Comparison of ENCODE assay signal across 9 mouse cellular contexts in the genomic region with DNA sequence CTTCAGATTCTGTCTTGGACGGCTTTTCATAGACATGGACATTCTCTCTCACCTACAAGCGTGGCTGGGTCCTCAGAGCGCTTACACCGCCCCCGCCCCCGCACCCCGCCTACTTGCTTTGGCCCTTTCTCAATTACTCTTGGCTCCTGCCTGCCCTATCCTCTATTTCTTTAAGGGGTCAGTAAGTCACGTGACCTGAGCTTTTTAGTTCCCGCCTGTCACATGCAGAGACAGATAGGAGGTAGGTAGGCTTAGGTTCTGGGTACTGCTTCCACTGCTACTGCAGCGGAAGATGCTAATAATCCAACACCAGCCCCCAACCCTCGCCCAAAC. TPM values are rescaled to one million over a fixed set of nuclear protein-coding genes. Genes with fewer than 3 reads are reported as not detected.
DNase-seq lines count a peak whose midpoint lies in the region; ATAC-seq and TF ChIP-seq lines count a peak whose summit lies in the region.
"Had no signal": no experiment of that assay in that cellular context is flagged by ENCODE, and none has a peak within 500 bp of the region (broad histone marks: within the 10 kb centered on the region; RNA-seq: fewer than 3 reads in every experiment).

No protein-coding gene starts in this region.

- TF ChIP-seq POLR2A in kidney, adult 2 months (IDR thresholded peaks at IDR 0.05; ENCODE audit: low read depth, low read length): no peak

- peaks cover 32% of the 10 kb centered on the region for H3K36me3 ChIP-seq in heart, postnatal 0 days (replicated peaks; ENCODE audit: control insufficient read depth, insufficient read depth, low read length)
- H3K36me3 ChIP-seq in embryonic facial prominence, embryonic 10.5 days (replicated peaks): peaks cover 39% of the 10 kb centered on the region
- H3K36me3 ChIP-seq in hindbrain, postnatal 0 days (ENCODE audit: insufficient read depth, low read length): peaks cover 12% of the 10 kb centered on the region
- peaks cover 9% of the 10 kb centered on the region; the same call in 1 of the 2 replicates for H3K36me3 ChIP-seq in midbrain, postnatal 0 days (ENCODE audit: insufficient read depth, low read length)
- no peaks in the 10 kb centered on the region for H3K36me3 ChIP-seq in kidney, adult 2 months (ENCODE audit: control insufficient read depth, insufficient read depth, low read length)

- no peaks in the 10 kb centered on the region for H3K9me3 ChIP-seq in heart, postnatal 0 days (replicated peaks; ENCODE audit: control insufficient read depth, low read length)
- no peaks in the 10 kb centered on the region for H3K9me3 ChIP-seq in embryonic facial prominence, embryonic 10.5 days
- H3K9me3 ChIP-seq in hindbrain, postnatal 0 days (ENCODE audit: low read length): no peaks in the 10 kb centered on the region
- H3K9me3 ChIP-seq in midbrain, postnatal 0 days (ENCODE audit: low read length): no peaks in the 10 kb centered on the region

- 11% methylated on average over 11 of the region's 11 CpGs for WGBS in heart, postnatal 0 days
- 6% methylated on average over 11 of the region's 11 CpGs for WGBS in embryonic facial prominence, embryonic 10.5 days
- 3% methylated on average over 11 of the region's 11 CpGs for WGBS in hindbrain, postnatal 0 days
- 8% methylated on average over 11 of the region's 11 CpGs for WGBS in midbrain, postnatal 0 days
- WGBS in kidney, adult 2 months: 30% methylated on average over 11 of the region's 11 CpGs

- no peak for DNase-seq in heart, postnatal 0 days (ENCODE audit: low spot score)
- no peak for DNase-seq in heart, adult 18-20 months
- DNase-seq in embryonic facial prominence, embryonic 10.5 days (ENCODE audit: low spot score): peak; percentile 27
- peak; percentile 38 for DNase-seq in hindbrain, postnatal 0 days (ENCODE audit: low spot score)
- DNase-seq in midbrain, postnatal 0 days (ENCODE audit: low spot score): peak; percentile 20
- DNase-seq in B cell, adult 2 months: no peak
- DNase-seq in gastrocnemius, postnatal 10 days: no peak
- no peak for DNase-seq in kidney, adult 2 months

- peaks cover 19% of the 10 kb centered on the region for H3K4me1 ChIP-seq in heart, postnatal 0 days (ENCODE audit: control insufficient read depth, insufficient read depth)
- H3K4me1 ChIP-seq in embryonic facial prominence, embryonic 10.5 days: peaks cover 31% of the 10 kb centered on the region
- peaks cover 18% of the 10 kb centered on the region; the same call in 1 of the 2 replicates for H3K4me1 ChIP-seq in hindbrain, postnatal 0 days (ENCODE audit: insufficient read depth, low read length)
- peaks cover 8% of the 10 kb centered on the region; the same call in 1 of the 2 replicates for H3K4me1 ChIP-seq in midbrain, postnatal 0 days (ENCODE audit: insufficient read depth, low read length)
- H3K4me1 ChIP-seq in kidney, adult 2 months (ENCODE audit: control insufficient read depth, insufficient read depth, low read length): no peaks in the 10 kb centered on the region

- TF ChIP-seq CTCF in heart, postnatal 0 days (IDR thresholded peaks at IDR 0.05; ENCODE audit: low read depth): no peak
- no peak for TF ChIP-seq CTCF in hindbrain, postnatal 0 days (IDR thresholded peaks at IDR 0.05; ENCODE audit: low read depth)
- no peak for TF ChIP-seq CTCF in midbrain, postnatal 0 days (IDR thresholded peaks at IDR 0.05)
- TF ChIP-seq CTCF in kidney, adult 2 months (conservative IDR thresholded peaks at IDR 0.05; ENCODE audit: insufficient read depth, insufficient read length, low read depth, low read length): no peak

- peak overlapping the region; percentile 52; the same call in 1 of the 2 replicates for H3K4me3 ChIP-seq in heart, postnatal 0 days (ENCODE audit: low read depth, low read length)
- peak overlapping the region; percentile 81; the same call in 1 of the 2 replicates for H3K4me3 ChIP-seq in embryonic facial prominence, embryonic 10.5 days
- peak overlapping the region; percentile 89 for H3K4me3 ChIP-seq in hindbrain, postnatal 0 days (ENCODE audit: low read length)
- H3K4me3 ChIP-seq in midbrain, postnatal 0 days (ENCODE audit: low read depth, low read length): peak overlapping the region; percentile 90
- H3K4me3 ChIP-seq in kidney, adult 2 months (ENCODE audit: insufficient read depth, low read depth, low read length): no peak overlapping the region

- peak; percentile 31 for ATAC-seq in heart, postnatal 0 days (ENCODE audit: insufficient read depth, low read depth)
- ATAC-seq in hindbrain, postnatal 0 days: no peak
- ATAC-seq in midbrain, postnatal 0 days (ENCODE audit: low FRiP score): no peak
- ATAC-seq: Patski had no signal

- TF ChIP-seq EP300 in heart, postnatal 0 days (IDR thresholded peaks at IDR 0.05; ENCODE audit: low read depth): no peak

- 0 out of 2 replicates have a peak overlapping the region, but pooled peaks have one; percentile 58 for H3K9ac ChIP-seq in heart, postnatal 0 days (replicated peaks; ENCODE audit: low read depth, low read length)
- H3K9ac ChIP-seq in hindbrain, postnatal 0 days (replicated peaks; ENCODE audit: low read length): peak overlapping the region; percentile 93
- peak overlapping the region; percentile 87 for H3K9ac ChIP-seq in midbrain, postnatal 0 days (replicated peaks; ENCODE audit: low read length, poor library complexity, severe bottlenecking)

- H3K4me2 ChIP-seq in heart, postnatal 0 days (ENCODE audit: low read depth, low read length): peak overlapping the region; percentile 80
- H3K4me2 ChIP-seq in hindbrain, postnatal 0 days (ENCODE audit: low read depth, low read length): peak overlapping the region; percentile 91
- peak overlapping the region; percentile 94 for H3K4me2 ChIP-seq in midbrain, postnatal 0 days (ENCODE audit: low read depth, low read length, poor library complexity, severe bottlenecking)

- H3K27me3 ChIP-seq in heart, postnatal 0 days (ENCODE audit: control insufficient read depth, insufficient read depth, low read length): peaks cover 25% of the 10 kb centered on the region; the same call in 1 of the 2 replicates
- H3K27me3 ChIP-seq in embryonic facial prominence, embryonic 10.5 days (replicated peaks; ENCODE audit: low read depth, poor library complexity, severe bottlenecking): peaks cover 55% of the 10 kb centered on the region
- no peaks in the 10 kb centered on the region for H3K27me3 ChIP-seq in hindbrain, postnatal 0 days (ENCODE audit: insufficient read depth, low read length)
- H3K27me3 ChIP-seq in midbrain, postnatal 0 days (ENCODE audit: insufficient read depth, low read length): no peaks in the 10 kb centered on the region
- no peaks in the 10 kb centered on the region for H3K27me3 ChIP-seq in kidney, adult 2 months (replicated peaks; ENCODE audit: control insufficient read depth, insufficient read depth, low read length)
- H3K27me3 ChIP-seq: Patski had no signal

- H3K27ac ChIP-seq in heart, postnatal 0 days (ENCODE audit: low read depth): no peak overlapping the region
- H3K27ac ChIP-seq in embryonic facial prominence, embryonic 10.5 days (replicated peaks): no peak overlapping the region; the same call in 1 of the 2 replicates
- peak overlapping the region; percentile 85; the same call in 1 of the 2 replicates for H3K27ac ChIP-seq in hindbrain, postnatal 0 days
- H3K27ac ChIP-seq in midbrain, postnatal 0 days (ENCODE audit: low read depth, low read length): peak overlapping the region; percentile 82; the same call in 1 of the 2 replicates
- no peak overlapping the region for H3K27ac ChIP-seq in kidney, adult 2 months (ENCODE audit: insufficient read depth, low read depth, low read length)

RNA-seq across cellular contexts. Expression of a gene that starts 0.5 kb away (rescaled TPM):
- total RNA-seq in heart, postnatal 0 days (2014; rRNA removed; ENCODE audit: low replicate concordance): 1.7 and 2.1 TPM in 2 replicates
- polyA plus RNA-seq in heart, postnatal 0 days (2015; fragmentation: Nextera tagmentation; extraction: Ambion mirVana): 0.49 and 0.69 TPM in 2 replicates
- total RNA-seq in heart, adult 18-20 months (2021): under 1 TPM; 0.30 to 0.85 TPM
- 2.6 and 3.1 TPM in 2 replicates for polyA plus RNA-seq in embryonic facial prominence, embryonic 10.5 days (2016; fragmentation: Nextera tagmentation; extraction: Ambion mirVana)
- total RNA-seq in hindbrain, postnatal 0 days (2014; rRNA removed): 59.1 and 69.6 TPM in 2 replicates
- 21.0 and 24.1 TPM in 2 replicates for polyA plus RNA-seq in hindbrain, postnatal 0 days (2015; fragmentation: Nextera tagmentation; extraction: Ambion mirVana)
- total RNA-seq in midbrain, postnatal 0 days (2014; rRNA removed): 60.0 and 65.8 TPM in 2 replicates
- polyA plus RNA-seq in midbrain, postnatal 0 days (2015; fragmentation: Nextera tagmentation; extraction: Ambion mirVana): 27.9 and 28.2 TPM in 2 replicates
- 1 to 10 TPM in 1 of 2 experiments, under 1 TPM in 1; 0.68 to 1.3 TPM for total RNA-seq in gastrocnemius, postnatal 10 days (2021)
- polyA plus RNA-seq in kidney, adult 2 months (2012; rRNA removed): 0.45 and 1.2 TPM in 2 replicates

RNA-seq across cellular contexts. Expression of a gene that starts 16.5 kb away (rescaled TPM):
- 14.8 and 26.3 TPM in 2 replicates for total RNA-seq in heart, postnatal 0 days (2014; rRNA removed; ENCODE audit: low replicate concordance)
- 7.6 and 9.4 TPM in 2 replicates for polyA plus RNA-seq in heart, postnatal 0 days (2015; fragmentation: Nextera tagmentation; extraction: Ambion mirVana)
- 1 to 10 TPM; 8.1 TPM for total RNA-seq in heart, adult 18-20 months (2021)
- 29.6 and 31.4 TPM in 2 replicates for polyA plus RNA-seq in embryonic facial prominence, embryonic 10.5 days (2016; fragmentation: Nextera tagmentation; extraction: Ambion mirVana)
- total RNA-seq in hindbrain, postnatal 0 days (2014; rRNA removed): 28.4 and 38.6 TPM in 2 replicates
- 14.8 and 15.2 TPM in 2 replicates for polyA plus RNA-seq in hindbrain, postnatal 0 days (2015; fragmentation: Nextera tagmentation; extraction: Ambion mirVana)
- total RNA-seq in midbrain, postnatal 0 days (2014; rRNA removed): 21.8 and 25.3 TPM in 2 replicates
- polyA plus RNA-seq in midbrain, postnatal 0 days (2015; fragmentation: Nextera tagmentation; extraction: Ambion mirVana): 15.2 and 15.4 TPM in 2 replicates
- total RNA-seq in gastrocnemius, postnatal 10 days (2021): 10 to 100 TPM in 1 of 2 experiments, 1 to 10 TPM in 1; 9.8 to 11.0 TPM
- polyA plus RNA-seq in kidney, adult 2 months (2012; rRNA removed): 14.4 and 17.8 TPM in 2 replicates

RNA-seq across cellular contexts. Expression of a gene that starts 20.5 kb away (rescaled TPM):
- 10.4 and 15.4 TPM in 2 replicates for total RNA-seq in heart, postnatal 0 days (2014; rRNA removed; ENCODE audit: low replicate concordance)
- polyA plus RNA-seq in heart, postnatal 0 days (2015; fragmentation: Nextera tagmentation; extraction: Ambion mirVana): 8.9 and 10.2 TPM in 2 replicates
- 10 to 100 TPM; 21.7 to 25.6 TPM for total RNA-seq in heart, adult 18-20 months (2021)
- polyA plus RNA-seq in embryonic facial prominence, embryonic 10.5 days (2016; fragmentation: Nextera tagmentation; extraction: Ambion mirVana): 1.9 and 2.4 TPM in 2 replicates
- 5.7 and 12.7 TPM in 2 replicates for total RNA-seq in hindbrain, postnatal 0 days (2014; rRNA removed)
- 5.1 and 6.9 TPM in 2 replicates for polyA plus RNA-seq in hindbrain, postnatal 0 days (2015; fragmentation: Nextera tagmentation; extraction: Ambion mirVana)
- total RNA-seq in midbrain, postnatal 0 days (2014; rRNA removed): 4.2 and 6.2 TPM in 2 replicates
- 6.0 and 6.9 TPM in 2 replicates for polyA plus RNA-seq in midbrain, postnatal 0 days (2015; fragmentation: Nextera tagmentation; extraction: Ambion mirVana)
- total RNA-seq in gastrocnemius, postnatal 10 days (2021): 10 to 100 TPM; 21.6 to 23.0 TPM
- 15.2 and 17.4 TPM in 2 replicates for polyA plus RNA-seq in kidney, adult 2 months (2012; rRNA removed)

RNA-seq across cellular contexts. Expression of a gene that starts 31.2 kb away (rescaled TPM):
- 14.5 and 16.8 TPM in 2 replicates for total RNA-seq in heart, postnatal 0 days (2014; rRNA removed; ENCODE audit: low replicate concordance)
- 4.7 and 5.0 TPM in 2 replicates for polyA plus RNA-seq in heart, postnatal 0 days (2015; fragmentation: Nextera tagmentation; extraction: Ambion mirVana)
- 10 to 100 TPM; 13.7 to 19.6 TPM for total RNA-seq in heart, adult 18-20 months (2021)
- 6.8 and 7.8 TPM in 2 replicates for polyA plus RNA-seq in embryonic facial prominence, embryonic 10.5 days (2016; fragmentation: Nextera tagmentation; extraction: Ambion mirVana)
- 50.5 and 55.6 TPM in 2 replicates for total RNA-seq in hindbrain, postnatal 0 days (2014; rRNA removed)
- polyA plus RNA-seq in hindbrain, postnatal 0 days (2015; fragmentation: Nextera tagmentation; extraction: Ambion mirVana): 19.6 and 22.8 TPM in 2 replicates
- 48.9 and 57.1 TPM in 2 replicates for total RNA-seq in midbrain, postnatal 0 days (2014; rRNA removed)
- polyA plus RNA-seq in midbrain, postnatal 0 days (2015; fragmentation: Nextera tagmentation; extraction: Ambion mirVana): 22.6 and 23.6 TPM in 2 replicates
- 10 to 100 TPM in 1 of 2 experiments, 1 to 10 TPM in 1; 7.5 to 15.7 TPM for total RNA-seq in gastrocnemius, postnatal 10 days (2021)
- polyA plus RNA-seq in kidney, adult 2 months (2012; rRNA removed): 164 and 194 TPM in 2 replicates

RNA-seq across cellular contexts. Expression of a gene that starts 36.9 kb away (rescaled TPM):
- 27.6 and 33.3 TPM in 2 replicates for total RNA-seq in heart, postnatal 0 days (2014; rRNA removed; ENCODE audit: low replicate concordance)
- 24.5 and 25.2 TPM in 2 replicates for polyA plus RNA-seq in heart, postnatal 0 days (2015; fragmentation: Nextera tagmentation; extraction: Ambion mirVana)
- total RNA-seq in heart, adult 18-20 months (2021): 10 to 100 TPM; 17.8 to 18.2 TPM
- 53.8 and 53.9 TPM in 2 replicates for polyA plus RNA-seq in embryonic facial prominence, embryonic 10.5 days (2016; fragmentation: Nextera tagmentation; extraction: Ambion mirVana)
- total RNA-seq in hindbrain, postnatal 0 days (2014; rRNA removed): 16.4 and 24.6 TPM in 2 replicates
- polyA plus RNA-seq in hindbrain, postnatal 0 days (2015; fragmentation: Nextera tagmentation; extraction: Ambion mirVana): 30.9 and 34.9 TPM in 2 replicates
- 23.2 and 27.2 TPM in 2 replicates for total RNA-seq in midbrain, postnatal 0 days (2014; rRNA removed)
- polyA plus RNA-seq in midbrain, postnatal 0 days (2015; fragmentation: Nextera tagmentation; extraction: Ambion mirVana): 33.6 and 34.1 TPM in 2 replicates
- total RNA-seq in gastrocnemius, postnatal 10 days (2021): 10 to 100 TPM; 11.7 to 17.0 TPM
- polyA plus RNA-seq in kidney, adult 2 months (2012; rRNA removed): 41.9 and 45.8 TPM in 2 replicates

Comparison
In these comparisons a context has a peak if more than half of its experiments do, and no peak if none do; other contexts are left out.
1. DNase-seq: peak in embryonic facial prominence, embryonic 10.5 days (single experiment), hindbrain, postnatal 0 days (single experiment) and midbrain, postnatal 0 days (single experiment); none in heart, postnatal 0 days (single experiment), heart, adult 18-20 months (0 of 2), B cell, adult 2 months (0 of 2), gastrocnemius, postnatal 10 days (single experiment) and kidney, adult 2 months (single experiment).
2. H3K27ac ChIP-seq: peak in hindbrain, postnatal 0 days (single experiment) and midbrain, postnatal 0 days (single experiment); none in heart, postnatal 0 days (single experiment), embryonic facial prominence, embryonic 10.5 days (single experiment) and kidney, adult 2 months (single experiment).
3. RNA of a gene that starts 0.5 kb away (total RNA-seq): 59.1 to 69.6 TPM in hindbrain, postnatal 0 days and 60.0 to 65.8 TPM in midbrain, postnatal 0 days; 1.7 to 2.1 TPM in heart, postnatal 0 days, 0.68 to 1.3 TPM in gastrocnemius, postnatal 10 days and 0.30 to 0.85 TPM in heart, adult 18-20 months; every median in the first group is over 10 times any median in the second.
4. Peak in every context shown above with its lines, with median percentiles within 50 percentile points of each other: H3K4me2 ChIP-seq and H3K9ac ChIP-seq.